Mouse (Mus musculus) lung, postnatal 25 days (tissue): ENCODE results near the gene Aurkb.

ENCODE experiments used
- DNase-seq: peaks from one replicate; pipeline ENCODE4 v3.0.0; 2022; ENCODE audit warnings: low spot score

Gene Aurkb

DNA sequence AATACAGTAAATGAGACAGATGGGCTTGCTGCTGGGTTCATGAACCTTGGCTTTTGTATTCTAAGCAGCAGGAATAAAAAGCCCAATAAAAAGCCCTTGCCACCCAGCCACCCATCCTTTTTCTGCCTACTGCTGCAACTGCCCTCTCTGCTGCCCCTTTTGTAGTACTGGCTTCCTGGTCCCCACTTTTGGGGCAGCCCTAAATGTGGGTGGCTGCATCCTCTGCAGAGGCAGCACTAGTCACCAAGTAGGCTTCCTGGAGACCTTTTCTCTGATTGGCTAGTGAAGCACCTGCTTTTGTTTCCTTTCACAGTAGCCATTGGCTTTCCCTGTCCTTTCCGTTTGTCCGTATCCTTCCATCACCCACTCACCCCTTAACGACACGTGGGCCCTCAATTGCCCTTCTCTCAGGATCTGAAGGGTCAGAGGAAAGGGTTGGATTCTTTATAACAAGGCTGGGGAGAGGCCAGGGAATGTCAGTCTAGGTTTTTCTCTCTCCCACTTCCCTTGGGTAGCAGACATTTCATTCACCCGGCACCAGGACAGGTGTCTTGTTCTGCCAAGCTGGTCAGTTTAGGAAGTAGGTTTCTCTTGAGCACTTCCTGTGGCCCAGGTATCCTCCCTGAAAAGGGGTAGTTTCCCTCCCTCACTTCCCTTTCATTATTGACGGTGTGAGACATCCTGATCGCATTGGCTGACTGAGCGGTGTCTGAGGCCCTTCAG lies 52.8 kb downstream of the Aurkb start:
- DNase-seq, result no peak

DNA sequence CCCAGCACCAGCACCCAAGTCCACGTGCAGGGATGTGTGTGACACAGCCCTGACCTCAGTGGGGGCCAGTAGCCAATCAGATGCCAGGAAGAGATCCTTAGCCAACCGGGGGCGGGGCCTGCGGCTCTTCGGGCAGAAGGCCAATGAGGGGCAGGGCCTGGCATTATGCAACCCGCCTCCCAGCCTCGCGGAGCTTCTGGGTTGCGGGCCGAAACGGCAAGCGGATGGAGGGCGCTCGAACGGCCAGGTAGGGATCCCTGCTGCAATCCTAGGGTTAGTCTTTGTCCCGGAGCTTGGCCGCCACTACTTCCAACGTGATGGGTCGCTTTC lies 53.3 kb downstream of the Aurkb start:
- peak; percentile 99 for DNase-seq

DNA sequence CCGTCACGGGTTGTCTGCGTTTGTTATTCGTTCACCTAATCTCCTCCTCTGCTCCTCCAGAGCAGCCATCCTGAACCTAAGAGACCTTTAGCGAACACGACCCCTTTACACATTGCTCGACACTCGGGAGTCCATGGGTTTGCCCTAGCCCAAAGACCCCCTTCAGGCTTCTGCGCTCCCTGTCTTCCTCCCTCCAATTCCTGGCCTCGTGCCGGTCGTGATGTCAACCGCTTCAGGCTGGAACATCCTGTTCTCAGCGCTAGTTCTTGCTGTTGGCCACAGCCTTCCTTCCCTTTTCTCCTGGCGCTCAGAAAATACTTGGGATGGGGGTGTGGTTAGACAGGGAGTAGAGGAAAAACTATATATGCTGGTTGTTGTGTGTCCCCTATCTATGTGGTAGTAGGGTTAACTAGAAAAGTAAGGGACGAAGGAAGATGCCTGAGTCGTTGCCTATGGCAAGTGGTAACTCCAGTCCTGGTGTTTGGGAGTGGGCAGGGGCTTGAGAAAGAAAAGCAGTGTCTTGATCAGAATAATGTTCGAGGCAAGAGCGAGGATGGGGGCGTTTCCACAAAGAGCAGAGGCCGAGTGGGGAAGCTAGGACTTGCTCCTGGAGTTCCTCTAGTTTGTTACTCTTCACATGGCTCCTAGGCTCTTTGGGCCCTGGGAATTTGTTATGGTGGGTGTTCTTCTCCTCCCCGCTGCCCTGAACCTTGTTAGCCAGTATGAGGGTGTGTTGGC lies 53.9 kb downstream of the Aurkb start:
- DNase-seq, result peak; percentile 94

DNA sequence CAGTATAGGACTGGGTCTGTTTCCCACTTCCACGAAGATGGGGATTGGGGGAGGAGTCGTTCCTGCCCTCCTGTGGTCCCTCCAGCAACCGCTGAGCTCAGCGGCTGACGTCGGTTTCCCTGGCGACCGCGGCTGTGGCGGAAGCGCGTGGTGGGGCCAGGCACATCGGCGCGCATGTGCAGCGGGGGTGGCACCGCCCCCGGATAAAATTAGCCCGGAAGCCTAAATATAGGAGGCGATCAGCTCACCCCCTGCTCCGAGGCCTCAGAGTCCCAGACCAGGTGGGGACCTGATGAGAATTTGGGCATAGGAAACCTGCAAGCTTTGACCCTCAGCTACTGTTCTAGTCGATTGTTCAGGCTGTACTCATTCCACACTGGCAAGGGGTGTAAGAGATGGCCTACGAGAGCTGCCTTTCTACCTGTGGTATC lies 54.5 kb downstream of the Aurkb start:
- DNase-seq, result peak; percentile 97

DNA sequence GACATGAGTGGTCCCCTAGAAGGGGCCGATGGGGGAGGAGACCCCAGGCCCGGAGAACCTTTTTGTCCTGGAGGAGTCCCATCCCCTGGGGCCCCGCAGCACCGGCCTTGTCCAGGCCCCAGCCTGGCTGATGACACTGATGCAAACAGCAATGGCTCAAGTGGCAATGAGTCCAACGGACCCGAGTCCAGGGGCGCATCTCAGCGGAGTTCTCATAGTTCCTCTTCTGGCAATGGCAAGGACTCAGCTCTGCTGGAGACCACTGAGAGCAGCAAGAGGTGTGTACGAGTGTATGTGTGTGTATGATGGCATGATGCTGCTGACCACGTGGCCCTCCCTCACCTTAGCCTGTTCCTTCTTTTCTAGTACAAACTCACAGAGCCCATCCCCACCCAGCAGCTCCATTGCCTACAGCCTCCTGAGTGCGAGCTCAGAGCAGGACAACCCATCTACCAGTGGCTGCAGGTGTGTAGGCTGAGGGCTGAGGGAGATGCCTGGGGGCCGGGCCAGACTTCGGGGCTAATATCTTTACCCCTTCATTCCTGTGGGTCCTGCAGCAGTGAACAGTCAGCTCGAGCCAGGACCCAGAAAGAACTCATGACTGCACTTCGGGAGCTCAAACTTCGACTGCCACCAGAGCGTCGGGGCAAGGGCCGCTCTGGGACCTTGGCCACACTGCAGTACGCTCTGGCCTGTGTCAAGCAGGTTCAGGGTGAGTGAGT lies 55.4 kb downstream of the Aurkb start:
- no peak for DNase-seq
